ENCODE assay signal across 10 mouse cellular contexts in the genomic region with DNA sequence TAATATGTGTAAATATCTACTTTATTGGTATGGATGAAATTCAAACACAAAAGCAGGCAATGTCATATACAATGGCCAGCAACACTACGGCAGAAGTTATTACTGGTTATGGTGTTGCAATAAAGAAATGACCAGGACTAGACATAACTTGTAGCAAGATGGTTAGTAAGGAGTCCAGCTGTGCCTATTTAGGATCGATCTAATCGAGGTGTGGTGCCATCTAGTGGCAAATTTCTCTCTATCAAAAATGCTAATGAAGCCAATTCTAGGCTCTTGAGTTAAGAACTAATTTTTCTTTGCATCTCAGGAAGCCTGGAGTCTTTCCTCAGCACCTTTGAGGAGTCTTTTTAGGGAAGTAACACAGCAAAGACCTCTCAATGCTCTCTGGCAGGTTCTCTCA.
A peak's percentile ranks its signal among the peaks of the same experiment; 100 is the strongest.
DNase-seq lines count a peak whose midpoint lies in the region; ATAC-seq and TF ChIP-seq lines count a peak whose summit lies in the region.
"Had no signal": no experiment of that assay in that cellular context is flagged by ENCODE, and none has a peak within 500 bp of the region (broad histone marks: within the 10 kb centered on the region; RNA-seq: fewer than 3 reads in every experiment).

No protein-coding gene starts in this region.

- H3K4me1 ChIP-seq in forebrain, embryonic 14.5 days (ENCODE audit: control insufficient read depth, insufficient read depth, low read length), result no peaks in the 10 kb centered on the region
- H3K4me1 ChIP-seq in forebrain, embryonic 15.5 days, result no peaks in the 10 kb centered on the region
- no peaks in the 10 kb centered on the region for H3K4me1 ChIP-seq in stomach, postnatal 0 days (replicated peaks; ENCODE audit: control insufficient read depth, insufficient read depth)
- H3K4me1 ChIP-seq: liver, embryonic 15.5 days had no signal

- no peak overlapping the region for H3K9ac ChIP-seq in forebrain, embryonic 14.5 days (ENCODE audit: low read length)
- H3K9ac ChIP-seq in forebrain, embryonic 15.5 days (replicated peaks), result no peak overlapping the region
- no peak overlapping the region for H3K9ac ChIP-seq in stomach, postnatal 0 days (ENCODE audit: low read length)
- H3K9ac ChIP-seq: liver, embryonic 15.5 days had no signal

- peak; percentile 76 for TF ChIP-seq CTCF in stomach, postnatal 0 days (IDR thresholded peaks at IDR 0.05; ENCODE audit: low read depth)

- peak; percentile 67 for DNase-seq in forebrain, embryonic 14.5 days (ENCODE audit: low spot score)
- peak; percentile 42 for DNase-seq in testis, postnatal 10 days (ENCODE audit: low spot score)
- DNase-seq in testis, postnatal 14 days (ENCODE audit: low spot score), result no peak
- DNase-seq in layer of hippocampus, postnatal 10 days (ENCODE audit: low spot score in 2 of 2), result peak; percentile 25 to 44
- DNase-seq in stomach, postnatal 0 days (ENCODE audit: low spot score), result no peak
- DNase-seq in cerebellum, postnatal 36 days, result no peak

- no peak overlapping the region for H3K27ac ChIP-seq in forebrain, embryonic 14.5 days (ENCODE audit: low read depth, low read length)
- H3K27ac ChIP-seq in forebrain, embryonic 15.5 days (replicated peaks), result no peak overlapping the region
- no peak overlapping the region for H3K27ac ChIP-seq in stomach, postnatal 0 days (replicated peaks)
- H3K27ac ChIP-seq: liver, embryonic 15.5 days had no signal

- H3K4me2 ChIP-seq in forebrain, embryonic 14.5 days (ENCODE audit: low read length), result no peak overlapping the region
- no peak overlapping the region for H3K4me2 ChIP-seq in forebrain, embryonic 15.5 days (replicated peaks)
- H3K4me2 ChIP-seq in stomach, postnatal 0 days (replicated peaks; ENCODE audit: low read depth), result no peak overlapping the region
- H3K4me2 ChIP-seq: liver, embryonic 15.5 days had no signal

- H3K27me3 ChIP-seq in forebrain, embryonic 14.5 days (replicated peaks; ENCODE audit: control insufficient read depth, insufficient read depth, low read length), result no peaks in the 10 kb centered on the region
- H3K27me3 ChIP-seq in forebrain, embryonic 15.5 days, result no peaks in the 10 kb centered on the region
- H3K27me3 ChIP-seq in stomach, postnatal 0 days (ENCODE audit: control insufficient read depth, insufficient read depth, low read length), result no peaks in the 10 kb centered on the region
- H3K27me3 ChIP-seq: liver, embryonic 15.5 days had no signal

- no peak overlapping the region for H3K4me3 ChIP-seq in forebrain, embryonic 14.5 days (ENCODE audit: low read depth, low read length)
- no peak overlapping the region for H3K4me3 ChIP-seq in forebrain, embryonic 15.5 days
- no peak overlapping the region for H3K4me3 ChIP-seq in stomach, postnatal 0 days (ENCODE audit: low read depth, low read length)
- H3K4me3 ChIP-seq: liver, embryonic 15.5 days had no signal

- no peak for TF ChIP-seq EP300 in stomach, postnatal 0 days (optimal IDR thresholded peaks at IDR 0.05)

- H3K9me3 ChIP-seq in forebrain, embryonic 14.5 days (replicated peaks; ENCODE audit: control insufficient read depth, low read length), result no peaks in the 10 kb centered on the region
- no peaks in the 10 kb centered on the region for H3K9me3 ChIP-seq in forebrain, embryonic 15.5 days
- no peaks in the 10 kb centered on the region for H3K9me3 ChIP-seq in stomach, postnatal 0 days (ENCODE audit: control insufficient read depth, low read length)
- H3K9me3 ChIP-seq: G1E; liver, embryonic 15.5 days had no signal

- 43% methylated on average over 3 of the region's 3 CpGs for WGBS in forebrain, embryonic 14.5 days
- WGBS in forebrain, embryonic 15.5 days, result 58% methylated on average over 3 of the region's 3 CpGs
- 15% methylated on average over 3 of the region's 3 CpGs for WGBS in stomach, postnatal 0 days

- no peak for ATAC-seq in forebrain, embryonic 14.5 days
- no peak for ATAC-seq in forebrain, embryonic 15.5 days (replicated peaks)
- ATAC-seq in frontal cortex, adult (ENCODE audit: low TSS enrichment), result peak; percentile 81
- ATAC-seq in stomach, postnatal 0 days (ENCODE audit: low FRiP score, low TSS enrichment), result no peak

- no peaks in the 10 kb centered on the region for H3K36me3 ChIP-seq in forebrain, embryonic 14.5 days (ENCODE audit: control insufficient read depth, insufficient read depth, low read length)
- H3K36me3 ChIP-seq in forebrain, embryonic 15.5 days, result no peaks in the 10 kb centered on the region
- H3K36me3 ChIP-seq in stomach, postnatal 0 days (ENCODE audit: control insufficient read depth, insufficient read depth, low read length), result no peaks in the 10 kb centered on the region
- H3K36me3 ChIP-seq: G1E; liver, embryonic 15.5 days had no signal

Comparison
In these comparisons a context has a peak if more than half of its experiments do, and no peak if none do; other contexts are left out.
1. DNase-seq: peak in forebrain, embryonic 14.5 days (single experiment), testis, postnatal 10 days (single experiment) and layer of hippocampus, postnatal 10 days (2 of 2); none in testis, postnatal 14 days (single experiment), stomach, postnatal 0 days (single experiment) and cerebellum, postnatal 36 days (0 of 2).